Mouse (Mus musculus): ENCODE data around the gene Tcn2. TPM values are rescaled to one million over a fixed set of nuclear protein-coding genes. Genes with fewer than 3 reads are reported as not detected.

Tcn2 gene
- polyA plus RNA-seq, 1 experiment from 2014 or later, result 49.0 TPM

GRCm38 (mm10) chr11:3895458-3895857 lies 36.5 kb downstream of the Tcn2 start:
- no peaks in the 10 kb centered on the region for H3K27me3 ChIP-seq (replicated peaks; ENCODE audit: control insufficient read depth, insufficient read depth, low read length)
- 0 out of 2 replicates have a peak, but pooled peaks cover 2% of the 10 kb centered on the region for H3K4me1 ChIP-seq (ENCODE audit: control insufficient read depth, insufficient read depth, low read length)
- H3K9ac ChIP-seq (ENCODE audit: low read depth, low read length), result peak overlapping the region; percentile 60
- H3K27ac ChIP-seq (replicated peaks; ENCODE audit: low read depth, low read length), result peak overlapping the region; percentile 82
- peak overlapping the region; percentile 46 for H3K4me3 ChIP-seq (ENCODE audit: low read depth, low read length)
- peak overlapping the region; percentile 80 for H3K4me2 ChIP-seq (ENCODE audit: low read depth, low read length)
- no peaks in the 10 kb centered on the region for H3K9me3 ChIP-seq (ENCODE audit: control insufficient read depth, low read length)
- peaks cover 4% of the 10 kb centered on the region; the same call in 1 of the 2 replicates for H3K36me3 ChIP-seq (ENCODE audit: control insufficient read depth, insufficient read depth, low read length)
- ATAC-seq (ENCODE audit: low read depth) (no peak), DNase-seq (ENCODE audit: low spot score) (peak; percentile 71)
- 3% methylated on average over 10 of the region's 10 CpGs for WGBS

DNA sequence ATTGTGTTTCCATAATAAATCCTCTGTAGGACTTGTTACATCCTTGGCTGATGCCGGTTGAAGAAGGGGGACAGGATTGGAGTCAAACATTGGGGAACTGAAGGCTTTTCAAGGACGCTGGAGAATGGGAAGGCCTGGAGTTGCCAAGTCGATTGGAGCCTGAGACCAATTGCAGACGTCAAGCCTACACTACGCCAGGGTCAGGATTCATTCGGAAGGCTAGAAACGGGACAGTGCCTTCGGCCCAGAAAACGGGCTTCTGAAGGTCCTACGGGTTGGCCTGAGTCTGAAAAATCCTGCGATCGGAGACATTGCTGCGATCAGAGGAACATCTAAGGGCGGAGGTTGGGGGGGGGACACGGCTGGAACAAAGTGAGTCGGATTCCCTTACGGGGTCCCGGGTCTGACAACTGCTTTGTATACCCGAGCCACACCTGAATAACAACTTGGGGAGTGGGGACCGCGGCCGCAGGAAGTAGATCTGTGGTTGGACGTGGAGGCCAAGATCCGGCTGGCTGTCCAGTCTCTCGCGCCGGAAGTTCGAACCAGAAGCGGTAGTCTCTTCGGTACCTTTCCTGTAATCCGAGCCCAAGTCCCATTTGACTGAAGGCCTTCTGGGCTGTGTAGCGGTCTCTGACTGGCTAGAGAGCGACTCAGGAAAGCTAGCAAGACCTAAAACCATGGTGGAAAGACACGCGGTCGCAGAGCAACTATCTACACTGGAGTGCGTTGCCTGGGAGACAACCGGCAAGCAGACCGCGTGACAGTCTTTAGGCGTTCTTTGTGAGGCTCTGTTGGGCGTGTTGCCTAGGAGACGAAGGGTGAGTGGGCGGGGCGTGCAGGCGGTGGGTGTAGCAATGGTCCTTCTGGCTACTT lies 37.3 kb downstream of the Tcn2 start, which contains the start of the genes 4921536K21Rik and Dusp18:
Gene 4921536K21Rik (minus strand): TSS at position 693 of the 876 bp plus-strand sequence.
Gene Dusp18 (plus strand): TSS at position 835 of the 876 bp plus-strand sequence.
- DNase-seq (ENCODE audit: low spot score), result peak; percentile 97
- Histone ChIP-seq H3K27me3 (replicated peaks; ENCODE audit: control insufficient read depth, insufficient read depth, low read length) (no peaks in the 10 kb centered on the region), H3K4me1 (ENCODE audit: control insufficient read depth, insufficient read depth, low read length) (0 out of 2 replicates have a peak, but pooled peaks cover 2% of the 10 kb centered on the region), H3K9me3 (ENCODE audit: control insufficient read depth, low read length) (no peaks in the 10 kb centered on the region), H3K27ac (replicated peaks; ENCODE audit: low read depth, low read length) (peak within 1 kb of the TSS; percentile 82), H3K9ac (ENCODE audit: low read depth, low read length) (peak within 1 kb of the TSS; percentile 60), H3K4me3 (ENCODE audit: low read depth, low read length) (peak within 1 kb of the TSS; percentile 46), H3K4me2 (ENCODE audit: low read depth, low read length) (peak within 1 kb of the TSS; percentile 80), H3K36me3 (ENCODE audit: control insufficient read depth, insufficient read depth, low read length) (peaks cover 4% of the 10 kb centered on the region; the same call in 1 of the 2 replicates)
- 6% methylated on average over 40 of the region's 46 CpGs for WGBS
- peak; percentile 99 for ATAC-seq (ENCODE audit: low read depth)

GRCm38 (mm10) chr11:3893970-3894369 lies 38.0 kb downstream of the Tcn2 start:
- H3K27me3 ChIP-seq (replicated peaks; ENCODE audit: control insufficient read depth, insufficient read depth, low read length), result no peaks in the 10 kb centered on the region
- no peak overlapping the region for H3K4me3 ChIP-seq (ENCODE audit: low read depth, low read length)
- peak overlapping the region; percentile 80; the same call in 1 of the 2 replicates for H3K4me2 ChIP-seq (ENCODE audit: low read depth, low read length)
- ATAC-seq (ENCODE audit: low read depth), result no peak
- peaks cover 4% of the 10 kb centered on the region; the same call in 1 of the 2 replicates for H3K36me3 ChIP-seq (ENCODE audit: control insufficient read depth, insufficient read depth, low read length)
- H3K9ac ChIP-seq (ENCODE audit: low read depth, low read length), result no peak overlapping the region
- H3K27ac ChIP-seq (replicated peaks; ENCODE audit: low read depth, low read length), result no peak overlapping the region
- 0 out of 2 replicates have a peak, but pooled peaks cover 2% of the 10 kb centered on the region for H3K4me1 ChIP-seq (ENCODE audit: control insufficient read depth, insufficient read depth, low read length)
- WGBS, result 77% methylated on average over 6 of the region's 6 CpGs
- no peak for DNase-seq (ENCODE audit: low spot score)
- H3K9me3 ChIP-seq (ENCODE audit: control insufficient read depth, low read length), result no peaks in the 10 kb centered on the region

DNA sequence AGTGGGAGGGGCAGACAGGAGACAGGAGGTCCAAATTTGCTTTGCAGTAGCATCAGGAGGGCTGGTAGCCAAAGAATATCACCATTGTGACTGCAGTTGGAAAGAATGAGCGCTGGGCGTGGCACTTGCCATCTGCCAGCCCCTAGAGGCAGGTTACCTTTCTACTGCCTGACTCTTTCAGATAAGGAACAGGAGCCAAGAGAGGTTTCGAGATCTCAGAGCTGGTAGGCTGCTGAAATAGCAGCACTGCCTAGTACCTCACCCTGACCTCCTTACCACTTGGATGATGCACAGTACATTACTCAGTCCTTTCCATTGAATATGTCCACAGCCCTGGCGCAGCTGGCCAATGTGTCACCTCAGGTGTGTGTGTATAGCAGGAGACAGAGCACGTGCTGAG lies 44.6 kb downstream of the Tcn2 start:
- no peaks in the 10 kb centered on the region for H3K27me3 ChIP-seq (replicated peaks; ENCODE audit: control insufficient read depth, insufficient read depth, low read length)
- H3K9me3 ChIP-seq (ENCODE audit: control insufficient read depth, low read length), result no peaks in the 10 kb centered on the region
- H3K36me3 ChIP-seq (ENCODE audit: control insufficient read depth, insufficient read depth, low read length), result no peaks in the 10 kb centered on the region
- DNase-seq (ENCODE audit: low spot score) (no peak), ATAC-seq (ENCODE audit: low read depth) (no peak)
- H3K9ac ChIP-seq (ENCODE audit: low read depth, low read length), result no peak overlapping the region
- no peaks in the 10 kb centered on the region for H3K4me1 ChIP-seq (ENCODE audit: control insufficient read depth, insufficient read depth, low read length)
- H3K4me3 ChIP-seq (ENCODE audit: low read depth, low read length), result no peak overlapping the region
- no peak overlapping the region for H3K4me2 ChIP-seq (ENCODE audit: low read depth, low read length)
- no peak overlapping the region for H3K27ac ChIP-seq (replicated peaks; ENCODE audit: low read depth, low read length)
- 76% methylated on average over 5 of the region's 5 CpGs for WGBS

- Histone ChIP-seq H3K4me1 (ENCODE audit: control insufficient read depth, insufficient read depth, low read length) (no peaks in the 10 kb centered on the region), H3K9ac (ENCODE audit: low read depth, low read length) (no peak overlapping the region), H3K27me3 (replicated peaks; ENCODE audit: control insufficient read depth, insufficient read depth, low read length) (no peaks in the 10 kb centered on the region), H3K27ac (replicated peaks; ENCODE audit: low read depth, low read length) (no peak overlapping the region), H3K36me3 (ENCODE audit: control insufficient read depth, insufficient read depth, low read length) (no peaks in the 10 kb centered on the region), H3K4me3 (ENCODE audit: low read depth, low read length) (no peak overlapping the region), H3K4me2 (ENCODE audit: low read depth, low read length) (no peak overlapping the region), H3K9me3 (ENCODE audit: control insufficient read depth, low read length) (no peaks in the 10 kb centered on the region)
- WGBS, result 86% methylated on average over 3 of the region's 3 CpGs
- DNase-seq (ENCODE audit: low spot score), result no peak
- ATAC-seq (ENCODE audit: low read depth), result no peak
Measured at GRCm38 (mm10) chr11:3883711-3884110, 48.2 kb downstream of the Tcn2 start.

DNA sequence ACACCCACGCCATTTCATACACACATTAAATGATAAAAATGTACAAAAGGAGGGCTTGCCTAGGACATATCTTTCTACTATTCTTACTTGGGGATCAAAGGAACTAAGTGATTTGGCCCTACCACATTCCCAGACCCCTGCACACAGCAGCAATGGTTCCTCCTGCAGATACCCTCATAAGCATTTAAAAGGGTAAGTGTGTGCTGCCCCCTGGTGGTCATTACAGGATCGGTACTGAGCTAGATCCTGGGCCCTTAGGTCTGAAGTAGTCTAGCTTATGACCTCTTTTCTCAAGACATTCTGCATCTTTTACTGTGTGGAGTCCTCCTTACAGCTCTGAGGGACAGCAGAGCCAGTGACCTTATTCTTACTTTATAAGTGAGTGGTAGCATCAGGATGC lies 52.1 kb downstream of the Tcn2 start:
- ATAC-seq (ENCODE audit: low read depth) (peak; percentile 72; the same call in 1 of the 2 replicates), DNase-seq (ENCODE audit: low spot score) (peak; percentile 81)
- no peak overlapping the region for H3K27ac ChIP-seq (replicated peaks; ENCODE audit: low read depth, low read length)
- H3K27me3 ChIP-seq (replicated peaks; ENCODE audit: control insufficient read depth, insufficient read depth, low read length), result no peaks in the 10 kb centered on the region
- no peak overlapping the region for H3K4me2 ChIP-seq (ENCODE audit: low read depth, low read length)
- H3K4me3 ChIP-seq (ENCODE audit: low read depth, low read length), result no peak overlapping the region
- H3K4me1 ChIP-seq (ENCODE audit: control insufficient read depth, insufficient read depth, low read length), result no peaks in the 10 kb centered on the region
- no peak overlapping the region for H3K9ac ChIP-seq (ENCODE audit: low read depth, low read length)
- 44% methylated on average over 2 of the region's 2 CpGs for WGBS
- H3K9me3 ChIP-seq (ENCODE audit: control insufficient read depth, low read length), result no peaks in the 10 kb centered on the region
- no peaks in the 10 kb centered on the region for H3K36me3 ChIP-seq (ENCODE audit: control insufficient read depth, insufficient read depth, low read length)

- 76% methylated on average over 7 of the region's 7 CpGs for WGBS
- H3K27ac ChIP-seq (replicated peaks; ENCODE audit: low read depth, low read length), result no peak overlapping the region
- DNase-seq (ENCODE audit: low spot score) (no peak), ATAC-seq (ENCODE audit: low read depth) (no peak)
- H3K9ac ChIP-seq (ENCODE audit: low read depth, low read length), result no peak overlapping the region
- H3K4me3 ChIP-seq (ENCODE audit: low read depth, low read length), result no peak overlapping the region
- no peak overlapping the region for H3K4me2 ChIP-seq (ENCODE audit: low read depth, low read length)
- H3K9me3 ChIP-seq (ENCODE audit: control insufficient read depth, low read length), result no peaks in the 10 kb centered on the region
- H3K36me3 ChIP-seq (ENCODE audit: control insufficient read depth, insufficient read depth, low read length), result no peaks in the 10 kb centered on the region
- H3K27me3 ChIP-seq (replicated peaks; ENCODE audit: control insufficient read depth, insufficient read depth, low read length), result no peaks in the 10 kb centered on the region
- no peaks in the 10 kb centered on the region for H3K4me1 ChIP-seq (ENCODE audit: control insufficient read depth, insufficient read depth, low read length)
Measured at GRCm38 (mm10) chr11:3878660-3879059, 53.3 kb downstream of the Tcn2 start.

GRCm38 (mm10) chr11:3876419-3876818 lies 55.5 kb downstream of the Tcn2 start:
- ATAC-seq (ENCODE audit: low read depth), result no peak
- 76% methylated on average over 6 of the region's 6 CpGs for WGBS

More at GRCm38 (mm10) chr11:3876419-3876818, 55.5 kb downstream of the Tcn2 start:
- Histone ChIP-seq H3K4me2 (ENCODE audit: low read depth, low read length) (no peak overlapping the region), H3K4me1 (ENCODE audit: control insufficient read depth, insufficient read depth, low read length) (no peaks in the 10 kb centered on the region), H3K27me3 (replicated peaks; ENCODE audit: control insufficient read depth, insufficient read depth, low read length) (no peaks in the 10 kb centered on the region), H3K4me3 (ENCODE audit: low read depth, low read length) (no peak overlapping the region), H3K36me3 (ENCODE audit: control insufficient read depth, insufficient read depth, low read length) (no peaks in the 10 kb centered on the region), H3K27ac (replicated peaks; ENCODE audit: low read depth, low read length) (no peak overlapping the region), H3K9me3 (ENCODE audit: control insufficient read depth, low read length) (no peaks in the 10 kb centered on the region), H3K9ac (ENCODE audit: low read depth, low read length) (no peak overlapping the region)
- DNase-seq (ENCODE audit: low spot score), result no peak
